In genomic region chr16:6712341-6712740, GRCm38 (mm10) we compare ENCODE assay signal across 13 mouse cellular contexts.
A peak's percentile ranks its signal among the peaks of the same experiment; 100 is the strongest.
DNase-seq lines count a peak whose midpoint lies in the region.
"Had no signal": no experiment of that assay in that cellular context is flagged by ENCODE, and none has a peak within 500 bp of the region (broad histone marks: within the 10 kb centered on the region; RNA-seq: fewer than 3 reads in every experiment).

No protein-coding gene starts in this region.

- peak; percentile 17 for DNase-seq in adrenal gland, adult 2 months
- DNase-seq in adrenal gland, postnatal 14 days = no peak
- peak; percentile 61 for DNase-seq in Muller cell, postnatal 12 days (ENCODE audit: inconsistent ontology term)
- peak; percentile 19 for DNase-seq in fibroblast of lung, adult 2 months (ENCODE audit: low read depth)
- no peak for DNase-seq in lung, postnatal 10 days
- DNase-seq: adrenal gland, adult 8-10 months; adrenal gland, postnatal 25 days; B cell, adult 2 months; cerebellum, adult 11-12 months; cerebellum, adult 2 months; cerebellum, adult 9-10 months; cerebellum, postnatal 10 days; cerebellum, postnatal 25 days had no signal

Comparison
In these comparisons a context has a peak if more than half of its experiments do, and no peak if none do; other contexts are left out.
1. DNase-seq: peak in adrenal gland, adult 2 months (single experiment), Muller cell, postnatal 12 days (single experiment) and fibroblast of lung, adult 2 months (single experiment); none in adrenal gland, postnatal 14 days (single experiment) and lung, postnatal 10 days (single experiment).